Mouse (Mus musculus): Measurements from ENCODE around the gene Grb10. TPM values are rescaled to one million over a fixed set of nuclear protein-coding genes. Genes with fewer than 3 reads are reported as not detected.

The Grb10 gene
- polyA plus RNA-seq, 1 experiment from 2014 or later = 14.5 TPM

Other genes with a start within 250 kb of the Grb10 start
- 62.4 and 65.6 TPM in 2 replicates for gene Fignl1, start 229.7 kb downstream of the Grb10 start, polyA plus RNA-seq (2015; fragmentation: Nextera tagmentation; extraction: Ambion mirVana)
- 4.9 and 7.8 TPM in 2 replicates for gene Ddc, start 140.5 kb downstream of the Grb10 start, polyA plus RNA-seq (2015; fragmentation: Nextera tagmentation; extraction: Ambion mirVana)

Data from thymus, postnatal 0 days (tissue).